Mouse (Mus musculus): Measurements from ENCODE around the gene Tgfbi. TPM values are rescaled to one million over a fixed set of nuclear protein-coding genes. Genes with fewer than 3 reads are reported as not detected.

The Tgfbi gene
- polyA plus RNA-seq, 3 experiments from 2014 or later, result 0.41 to 1.1 TPM; not detected in 1

DNA sequence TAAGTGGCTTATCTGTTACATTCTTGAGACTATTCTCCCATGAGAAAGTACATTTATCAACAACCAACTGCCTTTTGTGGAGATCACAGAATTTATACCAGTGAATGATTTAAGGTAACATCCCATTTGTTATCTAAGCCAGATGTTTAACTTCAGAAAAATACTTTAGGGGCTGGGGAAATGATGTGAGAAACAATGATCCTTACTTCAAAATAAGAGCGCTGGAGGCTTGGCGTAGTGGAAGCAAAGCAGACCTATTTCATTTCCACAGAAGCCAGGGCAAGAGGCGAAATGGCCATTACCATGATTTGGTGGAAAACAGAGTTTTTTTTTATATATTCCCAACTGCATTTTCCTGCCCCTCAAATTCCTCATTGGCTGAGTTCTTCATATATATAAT, 34.7 kb downstream of the Tgfbi start:
- ATAC-seq, result no peak

DNA sequence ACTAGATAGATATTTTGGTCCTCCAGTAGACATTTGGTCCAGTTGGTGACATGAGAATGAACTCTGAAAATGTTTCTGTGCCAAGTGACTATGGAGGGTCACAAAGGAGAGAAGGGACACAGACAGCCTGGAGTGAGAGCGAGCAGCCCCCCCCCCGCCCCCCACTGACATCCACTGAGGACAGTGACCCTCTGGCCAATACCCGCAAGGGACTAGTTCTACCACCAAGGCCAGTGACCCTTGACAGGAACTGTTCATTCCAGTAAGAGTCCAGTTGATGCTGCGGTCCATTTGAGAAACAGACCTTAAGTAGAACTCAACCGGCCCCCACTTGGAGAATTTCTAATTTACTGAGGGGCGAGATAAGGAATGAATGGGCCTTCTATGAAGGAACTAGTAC, 36.4 kb downstream of the Tgfbi start:
- ATAC-seq, result no peak

DNA sequence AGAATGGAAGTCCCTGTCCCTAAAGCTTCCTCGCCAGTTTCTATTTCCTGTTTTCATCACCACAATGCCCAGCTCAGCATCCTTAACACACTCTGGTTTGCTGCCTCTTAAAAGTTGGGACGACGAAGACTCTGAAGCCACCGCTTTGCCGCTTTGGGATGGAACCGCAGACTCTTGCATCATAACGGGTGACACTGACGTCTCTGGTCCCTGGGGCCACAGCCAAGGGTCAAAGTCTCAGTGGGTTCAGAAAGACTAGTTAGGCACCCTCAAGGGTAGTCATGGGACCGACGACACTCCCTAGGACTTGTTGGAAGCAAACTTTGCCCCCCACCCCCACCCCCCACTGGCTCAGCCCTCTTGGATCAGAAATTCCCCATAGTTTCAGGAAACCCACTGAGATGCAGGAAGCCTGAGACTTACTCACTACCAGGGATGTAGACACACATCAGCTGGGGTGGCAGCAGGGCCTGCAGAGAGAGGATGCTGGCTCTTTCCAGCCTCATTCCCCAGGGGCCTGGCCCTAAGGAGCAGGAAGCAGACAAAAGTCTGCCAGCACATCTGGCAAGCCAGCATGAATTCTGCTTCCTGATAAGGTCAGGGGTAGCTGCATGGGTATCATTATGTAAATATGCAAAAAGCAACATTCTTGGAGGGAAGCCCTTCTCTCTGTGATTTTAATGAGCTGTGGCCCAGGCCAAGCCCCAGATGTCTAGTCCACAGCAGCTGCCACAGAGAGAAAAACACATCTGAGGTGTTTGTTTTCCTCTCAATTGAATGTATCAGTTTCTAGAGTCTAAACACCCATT, 38.5 kb downstream of the Tgfbi start:
- no peak for ATAC-seq

DNA sequence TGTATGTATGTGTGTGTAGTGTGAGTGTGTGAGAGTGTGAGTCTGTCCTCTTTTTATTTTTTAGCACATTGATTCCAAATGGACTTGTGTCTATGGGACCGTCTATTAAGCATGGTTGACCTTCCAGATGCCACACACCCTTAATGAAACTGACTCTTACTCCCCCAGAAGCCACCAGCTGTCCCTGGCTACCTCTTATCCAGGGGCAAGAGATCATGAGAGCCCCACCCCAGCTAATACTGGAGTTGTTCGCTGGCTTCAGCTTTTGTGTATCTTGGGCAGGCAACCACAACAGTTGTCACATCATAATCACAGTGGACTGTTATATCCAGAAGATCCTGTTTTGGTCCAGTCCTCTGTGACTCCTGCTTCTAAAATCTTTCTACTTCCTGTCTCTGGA, 40.7 kb downstream of the Tgfbi start:
- no peak for ATAC-seq

DNA sequence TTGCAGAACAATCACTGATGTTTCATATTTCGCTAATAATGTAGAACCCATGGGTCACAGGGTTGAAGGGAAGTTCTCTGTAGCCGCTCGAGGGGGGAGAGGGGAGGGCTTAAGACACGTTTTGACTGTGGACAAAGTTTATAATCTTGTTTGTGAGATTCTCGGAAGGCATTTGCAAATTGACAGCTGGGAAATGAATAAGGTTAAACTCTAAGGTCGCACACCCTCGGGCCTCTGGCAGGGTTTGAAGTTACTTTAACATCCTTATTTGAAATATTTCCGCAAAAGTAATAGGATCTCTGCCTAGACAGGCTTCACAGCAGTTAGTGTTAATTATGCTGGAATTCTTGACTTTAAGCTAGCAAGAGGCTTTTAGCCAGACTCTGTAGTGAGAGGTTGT, 43.1 kb downstream of the Tgfbi start:
- ATAC-seq, result no peak

DNA sequence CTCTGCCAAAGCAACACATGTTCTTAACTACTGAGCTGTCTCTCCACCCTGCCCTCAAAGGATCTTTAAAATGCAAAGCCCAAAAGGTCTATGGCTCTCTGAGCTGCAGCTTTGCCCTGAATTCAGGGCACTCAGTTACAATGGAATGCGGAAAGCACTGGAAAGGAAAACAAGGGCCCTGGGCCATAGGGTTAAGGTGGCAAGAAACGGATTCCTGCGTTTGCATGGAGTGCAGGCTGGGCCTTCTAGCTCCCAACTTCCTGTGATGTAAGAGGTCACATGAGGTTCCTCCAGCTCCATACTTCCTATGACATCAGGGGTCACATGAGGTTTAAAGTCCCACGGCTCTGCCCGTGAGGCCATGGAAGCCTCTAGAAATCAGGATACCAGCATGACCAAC, 44.9 kb downstream of the Tgfbi start:
- no peak for ATAC-seq

DNA sequence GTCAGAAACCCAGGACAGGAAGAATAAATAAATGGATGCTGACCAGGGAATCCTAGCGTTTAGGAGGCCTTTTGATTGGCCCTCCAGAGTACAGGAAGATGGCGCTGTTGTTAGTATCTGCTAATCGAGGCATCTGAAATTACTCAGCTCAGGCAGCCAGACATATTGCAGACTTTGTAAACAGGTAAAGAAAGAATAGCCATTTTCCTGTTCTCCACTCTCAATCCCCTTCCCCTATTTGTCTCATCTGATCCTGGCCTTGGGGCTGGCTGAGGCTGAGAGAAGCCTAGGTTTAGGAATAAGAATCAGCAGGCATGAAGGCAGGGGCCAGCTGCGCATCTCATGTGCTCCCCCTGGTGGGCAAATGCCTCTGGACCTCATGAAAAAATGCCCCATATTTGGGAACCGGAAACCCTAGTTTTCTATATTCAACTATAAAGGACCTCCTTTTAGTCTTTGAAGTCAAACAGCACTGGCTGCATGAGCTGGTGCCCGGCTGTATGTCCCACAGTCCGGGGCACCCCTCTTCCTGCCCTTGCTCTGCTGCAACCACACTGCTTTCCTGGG, 48.7 kb downstream of the Tgfbi start:
- ATAC-seq, result peak; percentile 50

DNA sequence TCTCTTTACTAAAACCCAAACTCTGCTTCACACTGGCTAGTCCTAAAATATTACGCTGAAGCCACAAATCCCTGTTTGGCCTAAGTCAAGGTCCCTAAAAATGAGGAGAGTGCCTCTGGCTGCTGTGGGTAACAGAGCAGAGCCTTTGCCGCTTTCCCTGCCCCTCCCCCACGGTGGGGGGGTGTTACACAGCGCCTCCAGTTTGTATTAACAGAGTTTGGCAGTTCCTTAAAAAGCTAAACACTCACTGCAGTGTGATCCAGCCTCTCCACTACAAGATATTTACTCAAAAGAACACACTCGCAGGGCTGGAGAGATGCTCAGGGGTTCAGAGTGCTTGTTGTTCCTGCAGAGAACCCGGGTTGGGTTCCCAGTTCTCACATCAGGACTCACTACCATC, 49.6 kb downstream of the Tgfbi start:
- no peak for ATAC-seq

DNA sequence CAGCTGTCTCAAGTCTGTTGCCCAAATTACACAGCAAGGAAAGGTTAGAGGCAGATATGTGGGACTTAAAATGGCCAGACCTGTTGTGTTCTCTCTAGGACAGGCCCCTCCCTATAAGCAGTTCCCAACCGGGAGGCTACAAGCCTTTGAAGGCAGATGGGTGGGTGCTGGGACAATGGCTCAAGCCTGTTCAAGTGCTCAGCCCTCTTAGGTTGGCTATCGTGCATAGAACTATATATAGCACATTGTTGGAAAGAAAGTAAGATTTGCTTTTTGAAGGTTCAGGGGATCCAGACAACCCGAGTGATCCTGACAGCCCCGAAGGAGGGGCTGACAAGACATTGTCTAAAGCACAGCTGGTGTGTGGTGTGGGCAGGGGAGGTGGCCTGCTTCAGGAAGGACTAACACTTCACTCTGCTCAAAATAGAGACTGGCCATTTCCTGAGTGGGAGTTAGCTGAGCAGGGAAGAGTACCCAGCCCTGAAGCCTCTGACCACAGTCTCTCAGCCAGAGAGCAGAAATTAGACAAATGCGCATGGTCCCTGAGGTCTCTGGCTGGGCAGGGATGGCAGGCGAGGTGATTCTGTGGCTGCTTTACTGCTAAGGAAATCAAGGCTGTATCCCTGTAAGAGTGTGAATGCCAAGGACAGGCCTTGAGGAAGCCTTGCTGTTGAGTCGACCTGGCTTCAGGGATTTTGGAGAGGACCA, 52.7 kb downstream of the Tgfbi start:
- ATAC-seq, result no peak

DNA sequence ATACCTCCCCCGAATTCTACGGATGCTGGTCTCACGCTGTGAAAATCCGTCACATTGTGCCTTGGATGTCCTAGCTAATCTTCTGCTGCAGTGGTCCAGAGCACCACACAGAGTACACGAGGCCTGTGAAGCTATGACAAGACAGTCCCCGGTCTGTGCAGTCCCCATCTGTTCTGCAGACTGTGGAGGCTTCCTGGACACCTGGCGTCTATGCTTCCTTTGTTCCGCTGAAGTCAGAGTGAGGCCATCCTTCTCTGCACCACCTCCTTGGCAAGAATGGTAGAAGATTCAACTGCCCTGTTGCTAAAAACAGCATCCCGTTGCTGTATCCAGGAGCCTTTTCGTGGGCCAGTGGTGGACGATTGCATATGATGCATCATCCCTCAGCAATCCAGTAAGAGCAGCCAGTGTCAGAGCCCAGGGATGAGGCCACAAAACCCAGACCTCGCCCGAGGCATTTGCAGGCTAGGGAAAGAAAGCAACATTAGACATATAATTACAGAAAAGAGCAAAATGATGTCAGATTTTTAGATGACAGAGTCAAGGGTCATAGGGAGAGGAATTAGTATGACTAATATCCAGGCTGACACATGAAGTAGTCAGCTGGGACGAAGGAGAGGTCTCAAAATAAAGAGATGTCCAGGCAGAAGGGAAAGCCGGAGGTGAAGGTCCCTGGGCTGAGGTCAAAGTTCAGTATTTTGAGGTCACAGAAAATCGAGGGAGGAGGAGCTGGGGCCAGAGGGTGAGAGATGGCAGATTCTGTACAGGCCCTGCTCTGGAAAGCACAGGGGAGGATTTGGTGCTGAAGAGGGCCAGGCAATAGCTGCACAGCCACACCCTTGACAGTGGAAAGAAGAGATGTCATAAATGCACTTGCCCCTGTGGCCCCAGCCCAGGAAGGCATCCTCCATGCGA, 55.2 kb downstream of the Tgfbi start:
- no peak for ATAC-seq

DNA sequence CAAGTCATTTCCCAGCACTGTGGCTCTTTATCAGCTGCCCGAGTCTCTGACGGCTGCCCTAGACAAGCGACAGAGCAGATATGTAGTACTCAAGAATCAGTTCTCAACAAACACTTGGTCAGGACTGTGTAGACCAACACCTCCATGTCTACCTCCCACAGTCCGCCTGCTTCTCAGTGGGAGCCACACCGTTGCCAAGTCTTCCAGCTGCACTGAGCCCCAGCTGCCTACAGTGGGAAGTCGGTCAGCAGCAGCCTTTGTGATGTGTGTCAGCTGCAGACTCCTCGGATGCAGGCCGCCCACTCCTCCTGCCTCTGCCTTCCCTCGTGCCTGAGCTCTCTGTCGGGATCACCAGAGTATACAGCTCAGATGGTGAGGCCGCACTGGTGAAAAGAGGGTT, 61.9 kb downstream of the Tgfbi start:
- ATAC-seq, result no peak

DNA sequence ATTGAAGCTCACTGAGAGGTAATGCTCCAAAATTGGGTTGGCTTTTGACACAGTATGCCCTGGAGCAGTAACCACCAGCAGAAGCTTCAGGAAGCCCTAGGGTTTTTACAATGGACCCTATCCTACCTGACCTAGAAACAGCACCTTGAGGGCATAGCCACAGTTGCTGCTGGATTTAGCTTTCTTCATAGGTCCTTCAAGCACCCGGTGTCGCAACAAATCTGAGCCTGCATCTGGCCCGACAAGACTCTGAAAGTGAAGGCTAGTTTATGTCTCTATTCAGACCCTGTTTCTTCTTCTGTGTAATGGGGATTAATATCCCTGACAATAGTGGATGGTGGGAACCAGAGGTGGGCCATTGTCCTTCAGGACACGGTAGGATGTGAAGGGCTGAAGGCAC, 68.4 kb downstream of the Tgfbi start:
- no peak for ATAC-seq

DNA sequence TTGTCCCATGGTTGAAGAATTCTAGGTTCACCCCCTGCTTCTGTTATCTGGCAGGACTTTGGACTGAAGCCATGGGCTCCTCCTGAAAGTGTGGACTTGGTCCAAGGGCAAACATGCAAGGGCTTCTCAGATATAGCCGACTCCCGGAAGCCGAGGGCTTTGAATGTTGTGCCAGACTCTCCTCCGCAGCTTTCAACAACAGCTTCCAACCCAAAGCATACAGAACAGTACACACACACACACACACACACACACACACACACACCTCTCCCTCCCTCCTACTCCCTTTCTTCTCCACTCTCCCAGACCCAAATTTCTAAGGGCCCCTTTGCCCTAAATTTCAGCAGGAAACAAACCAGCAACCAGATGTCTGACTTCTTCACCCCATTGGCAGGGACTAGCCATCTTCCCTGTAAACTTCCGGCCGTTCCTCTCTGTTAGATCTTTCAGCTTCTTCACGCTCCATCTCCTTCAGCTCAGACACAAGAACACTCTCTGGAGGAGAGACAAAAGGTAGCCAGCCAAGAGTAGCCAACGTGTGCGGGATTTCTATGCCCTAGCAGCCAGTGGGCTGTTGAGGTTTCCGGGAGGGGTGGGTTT, 69.0 kb downstream of the Tgfbi start:
- no peak for ATAC-seq

DNA sequence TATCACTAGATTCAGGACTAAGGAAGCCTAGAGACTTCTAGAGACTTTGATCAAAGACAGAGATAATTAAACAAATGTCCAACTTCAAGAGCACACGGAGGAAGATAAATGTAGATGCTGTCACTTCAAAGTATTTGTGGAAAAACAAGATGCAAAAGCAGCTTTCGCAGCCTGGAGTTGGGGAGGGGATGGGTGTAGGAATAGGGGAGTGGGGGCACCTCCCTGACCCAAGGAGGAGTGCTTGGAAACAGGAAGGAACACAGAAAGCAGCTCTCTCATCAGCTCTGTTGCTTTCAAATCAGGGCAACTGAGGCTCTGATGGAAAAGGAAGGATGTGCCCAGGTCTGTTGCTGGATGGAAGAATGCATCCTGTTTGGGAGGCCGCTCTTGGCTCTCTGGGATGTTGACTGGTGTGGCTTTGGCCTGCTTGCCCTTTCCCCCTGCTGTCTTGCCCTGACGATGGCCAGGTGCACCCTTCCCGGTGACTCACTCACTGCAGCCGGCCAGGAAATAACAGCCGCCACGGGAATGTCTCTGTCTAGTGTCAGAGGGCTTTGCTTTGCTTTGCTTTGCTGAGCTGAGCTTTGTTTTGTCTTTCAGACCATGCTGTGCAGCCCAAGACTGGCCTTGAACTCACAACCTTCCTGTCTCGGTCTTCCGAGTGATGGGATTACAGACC, 69.6 kb downstream of the Tgfbi start:
- ATAC-seq, result no peak

DNA sequence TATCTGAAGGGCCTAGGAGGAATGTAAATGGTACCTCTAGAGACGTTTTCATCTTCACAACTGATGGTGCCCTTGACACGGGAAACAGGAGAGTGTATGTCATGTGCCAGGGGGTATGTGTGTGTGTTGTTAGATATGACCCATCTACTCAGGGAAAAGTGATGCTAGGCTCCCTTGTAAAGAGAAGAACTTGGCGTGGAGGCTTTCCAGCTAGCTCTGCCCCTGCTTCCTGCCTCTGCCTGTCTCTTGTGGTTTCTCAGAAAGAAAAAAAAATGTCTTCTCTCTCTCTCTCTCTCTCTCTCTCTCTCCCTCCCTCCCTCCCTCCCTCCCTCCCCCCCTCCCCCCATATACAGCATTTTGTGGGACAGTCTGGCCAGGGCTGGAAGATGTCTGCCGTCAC, 72.6 kb downstream of the Tgfbi start:
- ATAC-seq, result no peak

DNA sequence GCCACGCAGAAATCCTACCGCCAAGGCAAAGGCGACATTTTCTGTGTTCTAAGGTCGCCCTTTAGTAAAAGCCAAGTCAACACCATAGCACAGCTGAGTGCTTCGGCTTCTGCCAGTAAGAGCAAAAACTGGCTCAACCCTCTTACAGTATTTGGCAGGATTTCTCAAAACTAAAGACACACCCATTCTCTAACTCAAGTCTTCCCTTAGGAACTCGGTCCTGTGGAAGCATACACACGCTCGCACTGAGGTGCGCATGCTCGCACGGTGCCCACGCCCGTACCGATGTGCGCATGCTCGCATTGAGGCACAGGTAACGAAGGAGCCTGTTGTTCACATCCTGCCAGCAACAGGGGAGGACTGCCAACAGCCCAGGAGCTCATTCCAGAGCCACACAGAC, 73.0 kb downstream of the Tgfbi start:
- no peak for ATAC-seq

DNA sequence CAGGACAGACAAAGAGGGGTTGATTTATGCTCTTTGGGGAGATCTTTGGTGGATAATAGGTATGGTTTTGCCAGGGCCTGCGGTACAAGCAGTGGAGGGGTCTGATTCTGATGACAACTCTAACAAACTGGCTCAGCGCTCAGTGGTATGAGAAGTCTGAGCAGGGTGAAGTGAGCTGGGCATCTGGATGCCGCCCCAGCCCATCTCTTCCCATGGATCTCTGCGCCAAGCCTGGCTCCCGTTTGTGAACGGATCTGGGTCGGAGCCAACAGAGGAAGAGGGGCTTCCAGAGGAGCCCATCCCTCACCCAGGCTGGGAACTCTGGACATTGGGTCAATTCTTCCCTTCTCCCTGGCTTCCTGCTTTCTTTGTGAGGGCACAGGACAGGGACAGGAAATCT, 74.0 kb downstream of the Tgfbi start:
- ATAC-seq, result no peak
